Mouse (Mus musculus) neural tube, embryonic 13.5 days (tissue): ENCODE data around the gene Hist2h4. TPM values are rescaled to one million over a fixed set of nuclear protein-coding genes. Genes with fewer than 3 reads are reported as not detected.
"Not testable (repeated sequence)": the region's sequence is repeated elsewhere in the genome, so short reads cannot be mapped to it uniquely, and the experiment has no call there.

Experiments used
- ATAC-seq: fragments of 200-750 bp; cut with Nextera tagmentation; 2 replicates; pipeline ENCODE4 v1.8.0; 2017; ENCODE audit warnings: low read depth, mild to moderate bottlenecking, moderate TSS enrichment, moderate library complexity
- H3K27ac ChIP-seq: fragments of 300-500 bp; sonication (generic); replicated peaks from 2 replicates; pipeline ENCODE4 v1.5.1; 2015; ENCODE audit warnings: moderate library complexity, mild to moderate bottlenecking, inconsistent platforms
- H3K27me3 ChIP-seq: fragments of 300-500 bp; sonication (generic); 2 replicates; pipeline ENCODE4 v1.6.1; 2015; ENCODE audit warnings: mild to moderate bottlenecking, inconsistent platforms
- H3K36me3 ChIP-seq: fragments of 300-500 bp; sonication (generic); 2 replicates; pipeline ENCODE4 v1.6.1; 2015; ENCODE audit warnings: mild to moderate bottlenecking, inconsistent platforms
- H3K4me1 ChIP-seq: fragments of 300-500 bp; sonication (generic); replicated peaks from 2 replicates; pipeline ENCODE4 v1.6.1; 2015; ENCODE audit warnings: inconsistent platforms
- H3K4me2 ChIP-seq: fragments of 300-500 bp; sonication (generic); 2 replicates; pipeline ENCODE4 v1.6.1; 2015; ENCODE audit warnings: inconsistent platforms, mild to moderate bottlenecking, moderate library complexity
- H3K4me3 ChIP-seq: fragments of 300-500 bp; sonication (generic); 2 replicates; pipeline ENCODE4 v1.5.1; 2015; ENCODE audit warnings: mild to moderate bottlenecking, inconsistent platforms
- H3K9ac ChIP-seq: fragments of 300-500 bp; sonication (generic); 2 replicates; pipeline ENCODE4 v1.6.1; 2015; ENCODE audit warnings: moderate library complexity, mild to moderate bottlenecking, inconsistent platforms
- H3K9me3 ChIP-seq: fragments of 300-500 bp; sonication (generic); 2 replicates; pipeline ENCODE4 v1.6.1; 2016; ENCODE audit warnings: inconsistent platforms
- WGBS: fragments of 180-500 bp; shearing (Covaris S2); methylation state at CpG from one replicate; pipeline ENCODE4 v1.1.7; 2015; 5-methylcytosine and 5-hydroxymethylcytosine counted together
- polyA plus RNA-seq: library from polyadenylated mRNA; unstranded; fragments of >200 nt; fragmentation: Nextera tagmentation; extraction: Ambion mirVana; gene quantifications from 2 replicates; pipeline ENCODE4 v1.2.1, GENCODE M21; 2015

Hist2h4 gene
- polyA plus RNA-seq, 1 experiment from 2014 or later: 3.5 TPM

DNA sequence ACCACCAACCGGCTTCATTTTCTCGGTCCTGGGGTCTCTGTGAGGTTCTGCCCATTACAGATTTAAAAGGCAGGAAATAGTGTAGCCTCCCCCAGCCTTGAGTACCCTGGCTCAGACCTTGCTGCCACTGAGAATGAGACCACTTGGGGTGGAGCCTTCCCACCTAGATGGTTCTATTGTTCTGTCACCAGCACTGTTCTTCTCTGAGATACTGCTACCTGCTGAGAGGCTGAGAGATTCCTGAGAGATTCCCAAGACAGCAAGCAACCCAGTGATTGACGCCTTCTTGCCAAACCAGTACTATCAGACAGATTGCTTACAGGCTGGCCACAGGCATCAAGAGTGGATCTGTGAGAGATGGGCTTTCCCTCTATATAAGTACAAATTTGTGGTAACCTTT is 26.1 kb upstream of the Hist2h4 start:
- no peak overlapping the region for H3K9ac ChIP-seq
- H3K4me1 ChIP-seq: 0 out of 2 replicates have a peak, but pooled peaks cover 5% of the 10 kb centered on the region
- peaks cover 21% of the 10 kb centered on the region for H3K27me3 ChIP-seq
- no peak overlapping the region for H3K4me2 ChIP-seq
- no peaks in the 10 kb centered on the region for H3K9me3 ChIP-seq
- WGBS: 77% methylated on average over 3 of the region's 3 CpGs
- H3K36me3 ChIP-seq: no peaks in the 10 kb centered on the region
- no peak overlapping the region for H3K27ac ChIP-seq
- H3K4me3 ChIP-seq: no peak overlapping the region
- no peak for ATAC-seq

GRCm38 (mm10) chr3:96287334-96287733 is 24.2 kb upstream of the Hist2h4 start:
- H3K36me3 ChIP-seq, H3K4me1 ChIP-seq, H3K4me2 ChIP-seq, H3K4me3 ChIP-seq, ATAC-seq, H3K27ac ChIP-seq, H3K9ac ChIP-seq, H3K9me3 ChIP-seq: not testable (repeated sequence)
- 89% methylated on average over 11 of the region's 11 CpGs for WGBS
- peaks cover 31% of the 10 kb centered on the region for H3K27me3 ChIP-seq

GRCm38 (mm10) chr3:96284457-96284856 is 21.3 kb upstream of the Hist2h4 start:
- Histone ChIP-seq H3K36me3 (no peaks in the 10 kb centered on the region), H3K9me3 (no peaks in the 10 kb centered on the region), H3K27ac (no peak overlapping the region), H3K9ac (no peak overlapping the region), H3K4me3 (no peak overlapping the region), H3K27me3 (peaks cover 36% of the 10 kb centered on the region), H3K4me2 (no peak overlapping the region), H3K4me1 (0 out of 2 replicates have a peak, but pooled peaks cover 5% of the 10 kb centered on the region)
- no peak for ATAC-seq
- WGBS: 27% methylated on average over 4 of the region's 4 CpGs

- Histone ChIP-seq H3K27me3 (peaks cover 32% of the 10 kb centered on the region), H3K9ac (no peak overlapping the region), H3K4me2 (no peak overlapping the region), H3K4me1 (peaks cover 10% of the 10 kb centered on the region; the same call in 1 of the 2 replicates), H3K27ac (no peak overlapping the region), H3K9me3 (no peaks in the 10 kb centered on the region), H3K4me3 (no peak overlapping the region), H3K36me3 (no peaks in the 10 kb centered on the region)
- 57% methylated on average over 6 of the region's 6 CpGs for WGBS
- no peak for ATAC-seq
Observed at GRCm38 (mm10) chr3:96280660-96281059, 17.5 kb upstream of the Hist2h4 start.

DNA sequence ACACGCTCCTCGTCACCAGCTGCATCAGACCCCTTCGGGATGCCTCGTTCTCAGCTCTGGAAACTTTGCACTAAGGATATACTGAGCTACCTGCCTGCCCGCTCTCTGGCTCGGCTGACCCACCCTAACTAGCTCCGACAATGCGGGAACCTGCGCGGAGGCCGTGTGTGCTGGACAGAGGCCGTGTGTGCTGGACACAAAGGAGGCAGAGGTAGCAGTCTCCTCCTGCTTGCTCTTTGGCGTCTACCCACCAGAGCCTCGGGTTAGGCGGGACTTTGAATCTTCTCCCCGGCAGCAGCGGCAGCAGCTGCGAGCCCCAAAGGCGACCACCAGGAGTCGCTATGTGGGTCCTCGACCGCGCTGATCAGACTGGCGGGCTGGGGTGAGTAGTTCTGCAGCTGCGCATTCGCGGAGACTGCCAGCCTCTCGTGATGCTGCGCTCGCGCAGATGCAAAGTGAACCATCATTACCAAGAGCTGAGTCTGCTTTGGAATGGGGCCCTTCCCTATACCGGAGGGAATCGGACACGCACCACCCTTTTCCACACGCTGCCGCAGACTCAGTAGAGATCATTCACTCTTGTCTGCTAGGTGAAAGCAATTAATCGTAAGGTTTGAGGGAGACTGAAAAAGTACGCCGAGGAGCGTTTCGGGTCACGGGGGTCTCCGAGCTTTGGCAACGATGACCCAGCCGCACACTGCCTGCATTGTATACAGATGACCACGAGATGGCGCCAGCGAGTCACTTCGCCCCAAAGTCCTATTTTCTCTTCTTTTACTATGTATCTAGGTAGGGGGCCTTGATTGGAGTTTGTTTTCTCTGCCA is 14.9 kb upstream of the Hist2h4 start:
- under 1% methylated on average over 49 of the region's 49 CpGs for WGBS
- H3K36me3 ChIP-seq: no peaks in the 10 kb centered on the region

GRCm38 (mm10) chr3:96277428-96277799 is 14.3 kb upstream of the Hist2h4 start:
- H3K4me2 ChIP-seq: peak overlapping the region; percentile 76
- peak overlapping the region; percentile 72 for H3K9ac ChIP-seq
- H3K27ac ChIP-seq: 0 out of 2 replicates have a peak overlapping the region, but pooled peaks have one; percentile 91
- peak; percentile 44; the same call in 1 of the 2 replicates for ATAC-seq
- 15% methylated on average over 8 of the region's 8 CpGs for WGBS
- peaks cover 6% of the 10 kb centered on the region; the same call in 1 of the 2 replicates for H3K27me3 ChIP-seq
- H3K4me3 ChIP-seq: peak overlapping the region; percentile 53
- no peaks in the 10 kb centered on the region for H3K36me3 ChIP-seq
- H3K9me3 ChIP-seq: no peaks in the 10 kb centered on the region
- peaks cover 10% of the 10 kb centered on the region; the same call in 1 of the 2 replicates for H3K4me1 ChIP-seq

More for the DNA sequence above, 14.9 kb upstream of the Hist2h4 start:
- ATAC-seq: peak; percentile 98
- peaks cover 10% of the 10 kb centered on the region; the same call in 1 of the 2 replicates for H3K4me1 ChIP-seq
- peak overlapping the region; percentile 53 for H3K4me3 ChIP-seq
- no peaks in the 10 kb centered on the region for H3K9me3 ChIP-seq
- H3K27ac ChIP-seq: peak overlapping the region; percentile 91
- H3K9ac ChIP-seq: peak overlapping the region; percentile 72
- peaks cover 9% of the 10 kb centered on the region for H3K27me3 ChIP-seq
- H3K4me2 ChIP-seq: peak overlapping the region; percentile 76

- Histone ChIP-seq H3K9me3 (no peaks in the 10 kb centered on the region), H3K4me2 (no peak overlapping the region), H3K4me3 (no peak overlapping the region), H3K36me3 (no peaks in the 10 kb centered on the region), H3K4me1 (peaks cover 10% of the 10 kb centered on the region; the same call in 1 of the 2 replicates), H3K27ac (no peak overlapping the region), H3K27me3 (no peaks in the 10 kb centered on the region), H3K9ac (no peak overlapping the region)
- 91% methylated on average over 17 of the region's 17 CpGs for WGBS
- ATAC-seq: no peak
Observed at GRCm38 (mm10) chr3:96273591-96274465, 10.7 kb upstream of the Hist2h4 start.

DNA sequence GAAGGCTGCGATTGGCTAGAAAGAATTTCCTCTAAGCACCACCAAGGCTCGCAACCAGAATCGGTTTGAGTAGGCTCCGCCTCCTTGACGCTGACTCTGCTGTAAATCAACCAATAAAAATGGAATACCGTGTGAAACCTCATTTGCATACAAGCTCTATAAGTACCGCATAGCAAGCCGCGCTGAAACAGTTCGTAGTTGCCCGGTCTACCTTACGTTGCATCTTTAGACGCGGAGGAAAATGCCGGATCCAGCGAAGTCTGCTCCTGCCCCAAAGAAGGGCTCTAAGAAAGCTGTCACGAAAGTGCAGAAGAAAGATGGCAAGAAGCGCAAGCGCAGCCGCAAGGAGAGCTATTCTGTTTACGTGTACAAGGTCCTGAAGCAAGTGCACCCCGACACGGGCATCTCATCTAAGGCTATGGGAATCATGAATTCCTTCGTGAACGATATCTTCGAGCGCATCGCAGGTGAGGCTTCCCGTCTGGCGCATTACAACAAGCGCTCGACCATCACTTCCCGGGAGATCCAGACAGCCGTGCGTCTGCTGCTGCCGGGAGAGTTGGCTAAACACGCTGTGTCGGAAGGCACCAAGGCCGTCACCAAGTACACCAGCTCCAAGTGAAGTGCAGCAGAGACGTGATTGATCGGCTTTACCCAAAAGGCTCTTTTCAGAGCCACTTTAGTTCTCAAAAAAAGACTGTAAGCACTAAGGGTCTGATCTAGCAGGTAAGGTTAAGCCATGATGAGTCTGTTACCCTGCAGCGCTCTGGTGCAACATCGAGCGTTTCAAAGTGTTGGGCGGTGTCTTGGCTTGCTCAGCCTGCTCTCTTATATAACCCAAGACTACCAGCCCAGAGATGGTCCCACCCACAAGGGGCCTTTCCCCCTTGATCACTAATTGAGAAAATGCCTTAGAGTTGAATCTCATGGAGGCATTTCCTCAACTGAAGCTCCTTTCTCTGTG is 6.7 kb upstream of the Hist2h4 start, which contains the start of gene Hist2h2bb:
Gene Hist2h2bb, plus strand, starts transcription at position 242 of the 964 bp plus-strand sequence.
- Histone ChIP-seq H3K4me3 (peak within 1 kb of the TSS; percentile 58), H3K4me1 (peaks cover 8% of the 10 kb centered on the region), H3K9ac (peak within 1 kb of the TSS; percentile 79), H3K36me3 (no peaks in the 10 kb centered on the region), H3K4me2 (peak within 1 kb of the TSS; percentile 89), H3K27me3 (no peaks in the 10 kb centered on the region), H3K9me3 (no peaks in the 10 kb centered on the region), H3K27ac (peak within 1 kb of the TSS; percentile 96)
- WGBS: under 1% methylated on average over 45 of the region's 45 CpGs
- peak; percentile 95 for ATAC-seq

DNA sequence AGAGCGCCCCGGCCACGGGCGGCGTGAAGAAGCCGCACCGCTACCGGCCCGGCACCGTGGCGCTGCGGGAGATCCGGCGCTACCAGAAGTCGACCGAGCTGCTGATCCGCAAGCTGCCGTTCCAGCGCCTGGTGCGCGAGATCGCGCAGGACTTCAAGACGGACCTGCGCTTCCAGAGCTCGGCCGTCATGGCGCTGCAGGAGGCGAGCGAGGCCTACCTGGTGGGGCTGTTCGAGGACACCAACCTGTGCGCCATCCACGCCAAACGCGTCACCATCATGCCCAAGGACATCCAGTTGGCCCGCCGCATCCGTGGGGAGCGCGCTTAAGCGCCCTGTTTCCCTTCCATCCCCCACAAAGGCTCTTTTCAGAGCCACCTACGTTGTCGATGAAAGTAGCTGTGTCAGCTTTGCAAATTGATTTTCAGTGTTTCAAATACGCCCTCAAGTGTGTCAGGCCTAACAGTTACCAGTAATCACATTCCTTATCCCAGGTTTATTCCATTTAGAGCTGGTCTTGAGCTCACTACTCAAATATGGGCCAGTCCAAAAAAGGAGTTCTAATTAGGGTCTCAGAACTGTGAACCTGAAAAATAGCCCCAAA is 5.8 kb upstream of the Hist2h4 start:
- WGBS: 0% methylated on average over 18 of the region's 44 CpGs
- peak; percentile 44 for ATAC-seq
- Histone ChIP-seq H3K27ac (peak overlapping the region; percentile 96), H3K9ac (peak overlapping the region; percentile 71), H3K4me1 (peaks cover 18% of the 10 kb centered on the region), H3K4me3 (peak overlapping the region; percentile 58), H3K4me2 (peak overlapping the region; percentile 89)
- H3K9me3 ChIP-seq, H3K36me3 ChIP-seq, H3K27me3 ChIP-seq: not testable (repeated sequence)

- 20% methylated on average over 30 of the region's 30 CpGs for WGBS
- Histone ChIP-seq H3K4me2 (peak within 1 kb of the TSS; percentile 89), H3K4me3 (peak within 1 kb of the TSS; percentile 58), H3K27me3 (no peaks in the 10 kb centered on the region), H3K27ac (peak within 1 kb of the TSS; percentile 96), H3K36me3 (no peaks in the 10 kb centered on the region), H3K4me1 (peaks cover 22% of the 10 kb centered on the region), H3K9me3 (no peaks in the 10 kb centered on the region), H3K9ac (peak within 1 kb of the TSS; percentile 71)
- peak; percentile 62 for ATAC-seq
Observed at GRCm38 (mm10) chr3:96268051-96268775, 5.1 kb upstream of the Hist2h4 start, which contains the start of gene Hist2h3b. TSS of gene Hist2h3b (plus strand) at chr3:96268654.
